Mouse (Mus musculus) forelimb bud, embryonic 11.5 days (tissue): ENCODE measurements around the gene Mrps6.

Experiments used
- DNase-seq: peaks from one replicate; pipeline ENCODE4 v3.0.0-alpha.2; 2012; ENCODE audit warnings: low read depth, low spot score

Gene Mrps6

DNA sequence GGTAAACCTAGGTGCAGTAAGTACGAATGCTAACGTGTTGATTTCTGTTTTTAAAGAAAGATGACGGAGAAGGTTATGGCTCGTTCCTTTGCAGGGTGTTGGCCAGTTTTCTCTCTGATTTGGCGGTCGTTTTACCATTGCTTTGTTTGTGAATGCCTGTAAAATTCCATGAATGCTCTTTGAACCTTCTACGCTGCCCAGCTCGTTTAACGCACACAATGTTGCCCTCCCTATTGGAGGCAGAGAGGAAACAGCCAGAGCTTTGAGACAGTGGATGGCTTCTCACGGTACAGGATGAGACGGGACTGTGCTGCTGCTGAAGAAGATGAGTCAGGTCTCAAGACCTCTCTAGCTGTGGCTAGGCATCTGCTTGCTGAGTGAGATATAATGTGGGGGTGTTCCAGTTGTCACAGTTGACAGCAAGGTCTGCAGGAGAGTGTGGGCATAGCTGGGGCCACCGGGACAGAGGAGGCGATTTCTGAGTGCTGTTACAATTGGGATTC is 61.0 kb downstream of the Mrps6 start:
- DNase-seq, result no peak

DNA sequence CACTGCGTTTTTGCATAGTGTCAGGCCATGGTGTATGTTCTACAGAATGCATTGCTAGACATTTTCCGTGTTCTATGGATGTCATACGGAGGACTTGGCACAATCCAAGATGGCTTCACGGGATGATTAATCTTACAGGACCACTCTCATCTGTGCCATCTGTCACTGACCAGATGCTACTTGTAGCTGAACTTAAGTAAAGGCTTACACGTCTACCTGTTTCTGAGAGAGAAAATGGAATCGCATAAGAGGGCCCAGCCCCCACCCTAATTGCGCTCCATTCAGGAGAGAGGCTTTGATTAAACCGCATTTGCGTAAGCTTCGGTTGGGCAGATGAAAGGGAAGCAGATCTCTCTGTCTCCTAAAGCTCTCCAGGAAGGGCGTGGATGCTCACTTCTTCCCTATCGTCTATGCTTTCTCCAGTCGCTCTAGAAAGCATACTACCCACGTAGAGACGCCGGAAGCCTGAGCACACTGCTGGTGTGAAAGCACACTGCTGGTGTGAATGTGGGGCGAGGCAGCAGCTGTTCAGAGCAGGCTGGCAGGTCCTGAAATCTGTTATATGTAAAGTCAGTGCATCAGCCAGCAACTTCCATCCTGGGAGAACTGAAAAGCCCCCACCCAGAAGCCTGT is 62.9 kb downstream of the Mrps6 start:
- no peak for DNase-seq

DNA sequence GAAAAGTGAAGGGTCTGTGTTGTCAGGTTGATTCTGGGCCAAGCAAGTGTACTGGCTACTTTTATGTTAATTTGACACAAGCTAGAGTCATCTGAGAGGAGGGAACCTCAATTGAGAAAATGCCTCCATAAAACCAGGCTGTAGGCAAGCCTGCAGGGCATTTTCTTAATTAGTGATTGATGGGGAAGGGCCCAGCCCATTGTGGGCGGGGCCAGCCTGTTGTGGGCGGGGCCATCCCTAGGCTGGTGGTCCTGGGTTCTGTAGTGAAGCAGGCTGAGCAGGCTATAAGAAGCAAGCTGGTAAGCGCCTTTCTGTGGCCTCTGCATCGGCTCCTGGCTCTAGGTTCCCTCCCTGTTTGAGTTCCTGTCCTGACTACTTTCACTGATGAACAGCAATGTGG is 69.2 kb downstream of the Mrps6 start:
- DNase-seq, result no peak

DNA sequence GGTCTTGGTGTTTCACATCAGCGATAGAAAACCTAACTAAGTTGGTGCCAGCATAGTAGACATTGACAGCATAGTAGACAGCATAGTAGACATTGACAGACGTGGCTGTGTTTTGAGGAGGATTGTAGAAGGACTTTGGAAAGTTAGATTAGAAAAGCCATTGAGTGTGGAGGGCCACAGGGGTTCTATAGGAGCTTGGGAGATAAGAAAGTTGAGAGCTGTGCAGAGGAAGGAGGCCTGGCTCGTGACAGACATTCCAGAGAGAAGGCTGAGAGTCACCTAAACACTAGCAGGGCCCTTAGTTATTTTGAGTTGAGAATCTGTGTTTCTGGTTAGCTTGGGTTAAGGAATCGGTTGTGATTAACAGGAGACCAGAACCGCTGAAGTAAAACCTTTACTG is 69.6 kb downstream of the Mrps6 start:
- DNase-seq, result no peak

DNA sequence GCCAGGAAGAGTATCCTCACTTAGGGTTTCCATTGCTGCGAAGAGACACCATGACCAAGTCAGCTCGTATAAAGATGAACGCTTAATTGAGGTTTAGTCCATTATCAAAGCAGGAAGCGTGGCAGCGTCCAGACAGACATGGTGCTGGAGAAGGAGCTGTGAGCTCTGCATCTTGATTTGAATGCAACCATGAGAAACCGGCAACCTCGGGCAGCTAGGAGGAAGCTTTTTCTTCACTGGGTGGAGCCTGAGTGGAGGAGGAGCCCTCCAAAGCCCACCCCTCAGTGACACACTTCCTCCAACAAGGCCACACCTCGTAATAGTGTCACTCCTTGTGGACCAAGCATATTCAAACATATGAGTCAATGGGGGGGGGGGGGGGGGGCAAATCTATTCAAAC is 71.8 kb downstream of the Mrps6 start:
- DNase-seq, result no peak

DNA sequence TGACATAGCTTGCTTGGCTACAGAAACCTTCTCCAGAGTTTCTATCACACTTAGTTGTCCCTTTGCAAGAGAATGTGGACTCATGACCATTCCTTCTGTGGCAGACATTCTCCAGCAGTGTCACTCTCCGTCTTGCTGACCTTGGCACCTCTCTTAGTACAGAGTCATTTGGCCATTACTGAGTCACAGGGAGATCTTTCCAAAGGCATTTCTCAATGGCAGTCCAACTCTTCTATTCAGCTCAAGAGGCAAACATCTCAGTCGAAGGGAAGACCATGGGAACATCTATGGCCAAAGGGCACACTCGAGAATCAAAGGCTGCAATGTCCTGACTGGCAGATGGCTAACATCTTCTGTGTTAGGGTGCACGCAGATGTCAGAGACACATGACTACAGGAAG is 74.4 kb downstream of the Mrps6 start:
- DNase-seq, result no peak

DNA sequence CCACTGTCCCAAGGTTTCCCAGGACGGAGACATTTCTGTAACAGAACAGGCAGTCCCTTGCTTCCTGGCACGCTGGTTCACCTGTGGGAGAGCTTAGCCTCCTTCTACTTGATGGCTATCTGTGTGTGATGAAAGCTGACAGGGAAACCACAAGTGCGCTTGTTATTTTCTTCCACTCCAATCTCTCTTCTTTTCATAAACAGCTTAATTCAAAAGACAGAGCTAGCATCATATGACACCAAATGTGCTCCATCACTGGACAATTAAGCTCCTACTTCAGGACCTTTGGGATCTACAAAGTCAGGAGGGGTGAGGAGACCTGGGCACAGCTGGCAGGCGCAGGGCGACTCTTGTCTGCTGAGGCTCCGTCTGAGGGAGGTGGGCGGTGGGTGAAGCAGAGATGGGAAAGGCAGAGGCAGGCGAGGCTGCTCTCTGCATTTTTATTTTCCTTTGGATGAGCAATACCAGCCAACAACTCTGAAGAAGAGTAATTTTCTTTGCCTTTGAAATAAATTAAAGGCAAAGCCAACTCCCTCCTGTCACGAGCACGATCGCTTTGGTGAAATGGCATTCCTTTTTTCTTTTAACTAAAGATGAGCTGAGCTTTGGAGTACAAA is 76.2 kb downstream of the Mrps6 start:
- no peak for DNase-seq

DNA sequence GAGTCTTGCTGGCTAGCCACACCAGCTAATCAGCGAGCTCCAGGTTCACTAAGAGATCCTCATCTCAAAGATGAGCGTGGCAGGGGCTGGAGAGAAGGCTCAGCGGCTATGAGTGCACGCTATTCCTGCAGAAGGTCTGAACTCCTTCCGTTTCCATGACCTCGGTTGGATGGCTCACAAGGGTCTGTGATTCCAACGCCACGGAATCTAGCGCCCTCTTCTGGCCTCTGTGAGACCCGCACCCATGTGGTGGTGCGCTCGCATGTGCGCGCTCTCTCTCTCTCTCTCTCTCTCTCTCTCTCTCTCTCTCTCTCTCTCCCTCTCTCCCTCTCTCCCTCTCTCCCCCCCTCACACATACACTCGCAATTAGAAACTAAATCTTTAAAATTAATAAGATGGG is 78.2 kb downstream of the Mrps6 start:
- DNase-seq, result no peak

DNA sequence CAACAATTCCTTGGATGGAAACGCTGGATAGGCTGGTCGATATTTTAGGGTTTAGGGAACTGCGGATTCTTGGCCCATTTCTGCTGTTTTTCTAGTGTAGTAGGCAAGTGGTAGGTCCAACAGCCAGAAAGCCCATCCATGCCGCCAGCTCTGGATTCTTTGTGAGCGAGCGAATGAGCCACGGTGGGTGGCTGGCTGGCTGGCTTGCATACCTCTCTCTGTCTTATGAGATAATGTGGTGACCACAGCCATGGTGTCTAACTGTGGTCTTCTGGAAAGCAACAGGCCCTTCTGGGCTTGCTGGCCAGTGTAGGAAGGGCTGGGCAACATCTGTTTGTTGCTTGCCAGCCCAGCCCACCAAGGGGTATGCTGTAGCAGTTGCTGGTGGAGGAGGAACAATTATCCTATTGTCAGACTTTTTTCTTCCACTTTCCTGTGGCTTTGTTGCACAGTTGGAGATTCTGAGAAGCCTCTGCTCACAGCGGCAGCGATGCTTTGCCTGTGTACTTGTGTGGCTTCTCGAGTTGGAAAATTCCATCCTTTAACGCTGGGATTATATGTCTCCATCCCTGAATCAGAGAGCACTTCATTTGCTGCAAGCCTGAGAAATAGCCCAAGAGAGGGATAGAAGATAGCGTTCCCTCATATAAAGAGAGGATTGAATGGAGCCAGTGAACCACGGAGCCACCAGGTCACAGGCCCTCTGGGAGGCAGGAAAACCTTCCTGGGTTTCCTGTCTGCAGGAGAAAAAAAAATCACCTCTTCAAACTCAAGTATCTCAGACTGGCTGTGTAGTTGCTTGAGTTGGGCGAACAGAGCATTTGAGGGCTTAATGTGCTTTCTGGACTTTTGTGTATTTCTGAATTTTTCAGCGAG is 81.6 kb downstream of the Mrps6 start:
- DNase-seq, result no peak

DNA sequence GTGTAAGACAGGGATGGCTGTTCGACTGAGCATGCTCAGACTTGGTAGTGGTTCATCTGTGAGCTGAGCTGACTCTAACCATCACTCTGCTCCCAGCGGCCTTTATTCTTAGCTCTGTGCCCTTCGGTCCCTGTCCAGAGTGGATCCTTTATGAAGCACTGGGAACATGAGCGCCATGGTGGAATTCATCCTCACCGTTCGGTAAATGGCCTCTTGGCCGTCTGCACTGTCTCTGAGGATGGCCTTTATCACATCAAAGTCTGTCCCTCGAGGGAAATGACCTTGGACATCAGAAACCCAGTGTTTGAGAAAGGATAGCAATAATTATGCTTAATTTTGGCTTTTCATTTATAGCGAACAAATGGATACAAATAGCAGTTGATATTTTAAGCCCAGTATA is 82.3 kb downstream of the Mrps6 start:
- DNase-seq, result no peak

DNA sequence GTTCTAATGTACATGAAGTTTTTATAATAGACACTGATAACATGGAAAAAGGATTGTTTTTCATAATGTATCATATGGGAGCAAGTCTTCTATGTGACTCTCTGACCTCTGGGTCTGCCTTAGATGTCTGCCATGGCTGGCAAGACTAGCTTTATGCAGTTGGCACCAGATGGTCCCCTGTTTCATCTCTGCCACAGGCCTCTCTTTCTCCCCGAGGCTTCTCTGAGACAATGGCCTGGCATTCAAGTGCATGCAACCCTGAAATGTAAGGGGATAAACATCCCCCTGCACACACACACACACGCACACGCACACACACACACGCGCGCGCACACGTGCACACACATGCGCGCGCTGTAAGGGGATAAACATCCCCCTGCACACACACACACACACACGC is 83.0 kb downstream of the Mrps6 start:
- DNase-seq, result no peak

DNA sequence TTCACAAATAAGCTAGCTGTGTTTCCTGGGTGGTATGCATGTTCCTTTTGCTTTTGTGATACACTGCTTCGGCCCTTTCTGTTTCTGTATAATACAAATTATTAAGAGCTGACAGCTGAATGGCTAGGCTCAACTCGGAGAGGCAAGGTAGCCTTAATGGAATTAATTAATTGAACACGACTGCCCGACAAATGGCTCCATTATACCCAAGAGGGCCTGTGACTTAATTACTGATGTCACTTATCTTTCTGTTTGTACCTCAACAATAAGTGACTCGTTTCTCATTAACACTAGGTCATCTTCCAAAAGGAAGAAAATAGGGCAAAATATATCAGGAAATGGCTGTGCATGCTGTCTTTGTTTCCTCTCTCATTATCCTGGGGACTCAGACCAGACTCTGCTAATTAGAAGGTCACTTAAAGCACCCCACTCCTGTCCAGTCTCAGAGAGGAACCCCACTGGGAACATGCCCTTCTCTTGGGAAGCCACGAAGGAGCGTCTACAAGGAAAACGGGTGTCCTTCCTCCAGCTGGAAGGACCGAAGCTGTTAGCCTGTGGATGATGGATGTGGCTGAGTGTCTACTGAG is 84.4 kb downstream of the Mrps6 start:
- no peak for DNase-seq

DNA sequence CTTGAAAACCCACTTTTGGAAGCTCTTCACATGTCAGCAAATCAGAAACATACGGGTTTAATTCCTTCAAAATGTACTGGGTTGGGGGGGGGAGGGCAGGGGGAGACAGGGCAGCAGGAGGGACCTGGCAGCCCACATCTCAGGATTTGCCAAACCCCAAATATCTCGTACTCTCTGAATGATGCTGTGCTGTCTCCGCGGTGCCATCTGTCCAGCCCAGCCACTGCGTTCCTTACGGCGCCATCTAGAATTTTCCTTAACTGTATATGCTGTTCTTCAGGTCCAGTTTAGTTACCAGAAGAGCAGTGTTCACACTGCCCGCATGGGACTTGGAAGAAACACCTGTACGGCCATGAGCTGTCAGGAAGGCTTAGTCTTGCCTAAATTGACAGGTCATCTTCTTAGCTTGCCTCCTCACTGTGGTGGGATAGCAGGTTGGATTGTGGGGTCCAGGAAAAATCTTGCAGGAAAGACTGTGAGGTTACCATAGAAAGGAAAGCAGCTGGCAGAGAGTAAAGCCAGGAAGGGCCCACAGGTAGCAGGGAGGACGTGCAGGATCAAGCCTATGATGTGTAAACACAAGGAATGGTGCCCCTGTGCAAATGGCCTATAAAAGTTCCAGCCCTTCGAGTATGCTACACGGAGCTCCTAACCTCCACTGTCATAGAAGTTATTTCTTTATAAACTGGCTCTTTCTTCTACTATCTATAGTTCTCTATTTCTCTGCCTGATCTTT is 89.7 kb downstream of the Mrps6 start:
- no peak for DNase-seq

DNA sequence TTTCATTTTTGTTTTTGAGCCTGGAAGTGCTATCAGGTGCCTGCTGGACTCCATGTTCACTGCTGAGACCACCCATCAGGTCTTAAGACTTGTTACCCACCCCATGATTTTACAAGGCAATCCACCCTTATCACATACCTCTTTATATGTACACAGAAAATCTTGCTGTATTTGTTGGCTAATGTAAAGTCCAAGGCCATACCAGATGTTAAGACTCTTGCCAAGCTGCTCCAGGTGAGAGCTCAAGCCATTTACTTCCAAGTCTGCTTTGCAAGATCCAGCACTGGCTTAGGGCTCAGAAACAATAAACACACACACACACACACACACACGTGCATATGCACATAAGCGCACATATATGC is 90.3 kb downstream of the Mrps6 start:
- DNase-seq, result no peak

DNA sequence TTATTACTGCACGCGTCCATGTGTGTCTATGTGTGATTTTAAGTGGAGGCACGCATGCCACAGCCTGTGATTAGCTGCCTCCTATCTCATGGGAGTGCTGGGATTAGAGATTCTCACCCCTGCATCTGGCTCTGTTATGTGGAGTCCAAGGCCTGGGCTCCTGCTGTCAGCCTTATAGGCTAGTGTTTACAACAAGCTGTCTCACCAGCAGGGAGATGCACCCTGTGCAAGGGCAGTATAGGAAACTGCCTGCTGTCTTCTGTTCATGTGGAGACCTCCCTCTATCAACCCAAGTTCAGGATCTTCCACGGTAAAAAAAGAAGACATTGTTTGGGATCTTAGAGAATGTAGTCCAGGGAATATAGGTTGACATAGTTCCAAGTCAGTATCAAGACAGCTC is 92.9 kb downstream of the Mrps6 start:
- no peak for DNase-seq

DNA sequence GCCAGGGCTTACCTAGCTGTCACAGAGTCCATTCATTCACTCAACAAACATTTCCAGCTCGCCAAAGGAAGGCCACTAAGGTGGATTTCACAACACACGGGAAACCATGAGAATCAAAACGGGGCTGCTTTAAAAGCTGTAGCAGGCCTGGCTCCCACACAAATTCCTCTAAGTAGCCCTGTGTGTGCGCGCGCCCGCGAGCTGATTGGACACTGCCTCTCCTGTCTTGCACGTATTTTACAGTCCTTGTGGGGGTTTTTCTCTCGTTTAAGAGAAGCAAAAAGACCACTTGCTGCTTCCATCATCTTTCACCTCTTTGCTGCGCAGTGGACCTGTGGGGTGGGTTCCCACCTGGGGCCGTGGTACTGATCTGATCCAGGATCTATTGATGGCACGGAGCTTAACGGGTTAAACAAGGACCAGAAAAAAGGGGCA is 100.0 kb downstream of the Mrps6 start:
- DNase-seq, result no peak

DNA sequence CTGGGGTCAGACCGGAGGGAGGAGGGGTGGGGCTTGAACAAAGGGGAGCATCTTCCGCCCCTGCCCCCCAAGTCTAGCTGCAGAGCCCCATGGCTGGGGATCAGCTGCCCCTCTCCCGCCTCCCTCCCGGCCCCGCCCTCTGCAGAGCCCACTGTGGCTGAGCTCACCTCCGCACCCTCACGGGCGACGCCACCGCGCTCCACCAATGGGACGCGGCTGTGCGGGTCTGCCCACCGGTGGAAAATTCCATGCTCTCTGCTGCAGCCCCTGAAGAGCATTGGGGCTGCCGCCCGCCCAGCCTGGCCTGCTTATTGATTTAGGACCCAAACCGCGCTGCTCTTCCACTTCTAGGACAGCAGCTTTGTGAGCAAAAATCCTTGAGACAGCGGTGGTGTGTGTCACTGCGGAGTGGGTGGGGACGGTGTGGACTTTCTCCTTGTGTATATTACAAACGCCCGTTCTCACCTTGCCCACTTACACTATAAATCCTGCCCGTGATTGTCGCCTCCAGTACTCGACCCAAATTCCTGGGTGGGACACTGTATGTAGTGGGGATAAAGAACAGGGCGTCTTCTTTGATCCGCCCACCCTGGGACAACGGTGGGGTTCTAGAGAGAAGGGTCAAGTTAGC is 100.5 kb downstream of the Mrps6 start:
- peak; percentile 79 for DNase-seq

DNA sequence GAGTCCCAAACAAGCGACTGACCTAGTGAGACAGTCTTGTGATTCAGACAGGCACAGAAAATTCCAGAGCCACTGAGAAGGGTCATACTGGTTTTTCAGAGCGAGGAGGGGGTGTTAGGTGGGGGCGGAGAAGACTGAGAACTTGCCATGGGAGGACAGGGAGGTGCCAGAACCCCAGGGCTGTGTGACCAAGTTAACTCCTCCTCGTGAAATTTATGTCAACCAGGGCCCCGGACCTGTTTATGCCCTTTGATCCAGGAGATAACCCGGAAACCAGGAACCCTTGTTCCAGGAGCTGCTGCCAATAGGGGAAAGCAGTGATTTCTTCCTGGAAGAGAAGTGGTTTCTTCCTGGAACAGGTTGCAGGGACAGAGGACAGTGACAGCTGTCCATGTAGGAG is 101.0 kb downstream of the Mrps6 start:
- DNase-seq, result no peak
